Mouse (Mus musculus): Measurements from ENCODE around the gene Mgll.

GRCm38 (mm10) chr6:88840791-88841513 is 116.7 kb downstream of the Mgll start:
- no peak for TF ChIP-seq CTCF (IDR thresholded peaks at IDR 0.05; ENCODE audit: borderline replicate concordance, insufficient read depth, low read depth, low read length)
- TF ChIP-seq POLR2A (IDR thresholded peaks at IDR 0.05; ENCODE audit: borderline replicate concordance, insufficient read depth, low read length) = no peak

All from cerebellum, adult 2 months (tissue).